Mouse (Mus musculus): ENCODE results near the gene Rnh1.

DNA sequence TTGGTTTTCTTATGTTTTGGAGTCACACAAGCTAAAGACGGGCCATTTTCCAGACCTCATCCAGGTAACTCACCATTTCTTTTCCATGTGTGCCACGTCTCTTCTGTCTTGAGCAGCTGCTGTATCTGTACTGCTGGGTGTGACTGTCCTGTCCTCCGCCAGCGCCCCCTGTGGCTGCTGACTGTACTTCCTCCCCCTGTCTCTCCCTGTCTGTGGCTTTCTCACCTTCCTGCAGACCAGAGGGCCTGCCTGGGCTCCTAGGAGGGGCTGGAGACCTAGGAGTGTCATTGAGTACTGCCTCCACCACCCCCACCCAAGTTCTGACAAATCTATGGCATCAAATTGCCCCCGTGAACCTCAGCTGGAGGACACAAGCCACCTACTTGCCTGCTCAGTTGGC lies 29.5 kb downstream of the Rnh1 start:
- TF ChIP-seq CTCF (IDR thresholded peaks at IDR 0.05; ENCODE audit: extremely low read depth, insufficient read length, insufficient replicate concordance, low read depth, low read length) (peak; percentile 57; the same call in 1 of the 2 replicates), POLR2A (IDR thresholded peaks at IDR 0.05; ENCODE audit: low read depth, low read length) (no peak)

Measured in small intestine, adult 2 months (tissue).